Mouse (Mus musculus): ENCODE results near the gene Pms1. TPM values are rescaled to one million over a fixed set of nuclear protein-coding genes. Genes with fewer than 3 reads are reported as not detected.
"Not testable (repeated sequence)": the region's sequence is repeated elsewhere in the genome, so short reads cannot be mapped to it uniquely, and the experiment has no call there.

Pms1 gene
- 10 to 100 TPM in 2 of 4 experiments, 1 to 10 TPM in 2; 4.5 to 10.8 (median 8.7) TPM for total RNA-seq (2022)

DNA sequence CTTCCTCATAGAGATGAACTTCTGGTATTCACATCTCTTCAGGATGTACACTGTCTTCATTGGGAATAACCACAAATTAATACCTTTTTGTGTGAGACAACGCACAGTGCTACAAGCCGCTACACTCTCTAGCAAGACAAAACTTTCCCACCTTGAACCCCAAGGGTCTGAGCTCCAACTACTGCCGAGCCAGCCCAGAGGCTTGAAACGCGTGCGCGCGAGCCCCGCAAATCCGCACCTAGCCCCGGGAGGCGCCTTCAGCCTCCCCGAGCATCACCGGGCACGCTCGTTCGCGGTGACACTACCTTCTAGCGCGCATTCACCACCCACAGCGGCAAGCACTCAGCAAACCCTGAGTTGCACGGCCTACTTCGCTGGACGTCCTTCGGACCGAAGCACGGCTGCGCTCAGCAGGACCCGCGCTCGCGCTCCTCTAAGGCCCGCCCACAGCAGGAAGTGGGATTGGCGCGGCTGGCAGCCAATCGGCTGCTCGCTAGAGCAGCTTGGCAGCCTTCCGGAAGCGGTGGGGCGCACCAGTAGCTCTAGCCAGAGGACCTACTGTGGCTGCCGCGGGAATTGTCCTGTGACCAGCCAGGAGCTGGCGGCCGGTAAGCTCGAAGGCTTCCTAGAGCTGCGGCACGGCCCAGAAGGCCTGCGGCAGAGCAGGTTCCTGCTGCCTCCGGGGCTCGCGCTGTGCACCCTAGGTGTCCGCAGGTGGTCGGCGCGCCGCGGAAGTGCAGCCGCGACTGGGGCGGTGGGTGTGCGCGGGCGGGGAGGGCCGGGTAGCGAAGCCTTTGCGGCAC lies at the start of gene Pms1, which contains the start of the genes Ormdl1 and Gm28778:
Pms1 (minus strand) TSS at position 438 of the 803 bp plus-strand sequence.
Ormdl1 (plus strand) TSS at position 515 of the 803 bp plus-strand sequence.
Gm28778 (plus strand) TSS at position 531 of the 803 bp plus-strand sequence.
- DNase-seq: peak; percentile 92

DNA sequence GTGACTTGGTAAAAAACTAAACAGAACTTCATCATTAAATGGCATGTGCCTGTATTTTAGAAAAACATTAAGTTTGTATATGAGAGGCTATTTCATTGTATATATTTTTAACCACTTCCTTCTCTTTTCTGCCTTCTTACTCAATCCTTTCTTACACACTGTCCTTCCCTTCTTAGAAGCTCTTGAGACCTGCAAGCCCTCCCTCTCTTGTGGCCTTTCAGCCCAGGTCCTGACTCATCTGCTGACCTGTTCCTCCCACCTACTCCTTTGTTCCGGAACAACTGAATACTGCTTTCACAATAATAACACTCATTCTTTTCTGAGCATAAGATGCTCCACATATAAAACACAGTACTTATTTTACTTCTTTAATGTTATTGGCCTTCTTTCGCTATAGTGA lies 44.3 kb upstream of the Pms1 start:
- DNase-seq: no peak

DNA sequence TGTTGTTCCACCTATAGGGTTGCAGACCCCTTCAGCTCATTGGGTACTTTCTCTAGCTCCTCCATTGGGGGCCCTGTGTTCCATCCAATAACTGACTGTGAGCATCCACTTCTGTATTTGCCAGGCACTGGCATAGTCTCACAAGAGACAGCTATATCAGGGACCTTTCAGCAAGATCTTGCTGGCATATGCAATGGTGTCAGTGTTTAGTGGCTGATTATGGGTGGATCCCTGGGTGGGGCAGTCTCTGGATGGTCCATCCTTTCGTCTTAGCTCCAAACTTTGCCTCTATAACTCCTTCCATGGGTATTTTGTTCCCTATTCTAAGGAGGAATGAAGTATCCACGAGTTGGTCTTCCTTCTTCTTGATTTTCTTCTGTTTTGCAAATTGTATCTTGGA lies 40.6 kb upstream of the Pms1 start:
- not testable (repeated sequence) for DNase-seq

DNA sequence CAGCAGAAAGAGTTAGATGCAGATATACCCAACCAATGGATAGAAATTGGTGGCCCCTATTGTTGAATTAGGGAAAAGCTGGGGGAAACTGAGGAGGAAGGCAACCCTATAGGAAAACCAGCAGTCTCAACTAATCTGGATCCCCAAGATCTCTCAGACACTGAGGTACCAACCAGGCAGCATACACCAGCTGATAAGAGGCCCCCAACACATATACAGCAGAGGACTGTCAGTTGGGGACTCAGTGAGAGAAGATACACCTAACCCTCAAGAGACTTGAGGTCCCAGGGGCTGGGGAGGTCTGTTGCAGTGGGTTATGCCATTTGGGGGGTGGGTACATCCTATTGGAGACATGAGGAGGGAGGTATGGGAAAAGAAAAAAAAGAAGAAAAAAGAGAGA lies 38.6 kb upstream of the Pms1 start:
- no peak for DNase-seq

DNA sequence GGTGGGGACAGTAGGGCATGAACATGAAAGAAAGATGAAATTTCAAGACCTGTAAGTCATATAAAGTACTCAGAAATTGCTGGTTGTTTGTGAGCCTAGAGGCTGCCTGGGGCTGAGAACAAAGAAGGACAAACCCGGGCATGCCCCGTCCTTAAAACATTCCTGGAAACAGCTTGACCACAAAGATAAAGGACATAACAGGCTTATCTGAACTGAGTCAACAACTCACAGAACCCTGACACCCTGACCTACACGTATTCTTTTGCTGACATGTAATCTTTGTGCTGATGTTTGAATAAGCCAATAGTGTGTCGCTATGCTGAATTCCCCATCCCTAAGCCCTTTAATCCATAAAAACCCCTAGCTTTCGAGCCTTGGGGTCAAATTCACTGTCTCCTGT lies 36.7 kb upstream of the Pms1 start:
- DNase-seq: not testable (repeated sequence)

DNA sequence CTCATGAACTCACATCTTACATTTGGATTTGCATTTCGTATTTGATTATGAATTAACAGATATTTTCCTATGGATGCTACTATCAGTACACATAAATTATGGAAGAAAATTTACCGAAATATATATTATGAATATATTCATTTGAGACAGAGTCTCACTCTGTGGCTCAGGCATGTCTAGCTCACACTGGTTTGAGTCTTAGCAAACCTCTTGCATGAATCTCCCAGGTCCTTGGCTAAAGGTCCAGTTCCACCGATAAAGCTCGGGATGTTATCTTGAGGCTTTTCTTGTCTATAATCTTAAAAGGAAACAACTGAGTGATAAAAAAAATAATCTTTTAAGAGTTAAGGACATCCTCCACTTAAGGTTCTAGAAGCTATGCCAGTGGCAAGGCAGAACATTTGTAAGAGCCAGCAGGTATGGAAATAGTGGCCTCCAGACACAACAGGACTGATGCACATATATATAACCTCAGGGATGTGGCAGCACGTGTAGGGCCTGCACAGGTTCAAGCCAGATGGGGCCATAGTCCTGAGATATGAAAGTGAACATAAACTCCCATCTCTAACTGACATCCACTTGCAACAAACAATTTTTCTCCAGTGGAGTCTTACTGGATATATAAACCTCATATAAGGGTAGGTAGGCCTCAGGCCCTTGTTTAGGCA lies 28.1 kb upstream of the Pms1 start:
- no peak for DNase-seq

DNA sequence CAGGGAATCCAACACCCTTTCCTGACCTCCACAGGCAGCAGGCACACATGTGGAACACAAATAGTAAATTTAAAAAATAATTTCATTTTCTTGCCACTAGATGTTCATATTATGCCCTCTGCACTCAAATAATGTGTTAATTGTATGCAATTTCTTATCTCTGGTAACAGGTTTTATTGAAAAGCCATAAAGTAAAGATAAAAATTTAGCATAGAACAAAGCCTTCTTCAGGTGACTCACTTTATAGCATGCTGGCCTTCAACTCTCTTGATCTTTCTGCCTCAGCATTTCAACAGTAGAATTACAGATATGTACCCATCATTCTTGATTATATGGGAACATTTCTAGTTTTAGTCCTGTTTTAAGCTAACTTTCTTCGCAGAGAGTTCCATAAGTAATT lies 27.5 kb upstream of the Pms1 start:
- no peak for DNase-seq

DNA sequence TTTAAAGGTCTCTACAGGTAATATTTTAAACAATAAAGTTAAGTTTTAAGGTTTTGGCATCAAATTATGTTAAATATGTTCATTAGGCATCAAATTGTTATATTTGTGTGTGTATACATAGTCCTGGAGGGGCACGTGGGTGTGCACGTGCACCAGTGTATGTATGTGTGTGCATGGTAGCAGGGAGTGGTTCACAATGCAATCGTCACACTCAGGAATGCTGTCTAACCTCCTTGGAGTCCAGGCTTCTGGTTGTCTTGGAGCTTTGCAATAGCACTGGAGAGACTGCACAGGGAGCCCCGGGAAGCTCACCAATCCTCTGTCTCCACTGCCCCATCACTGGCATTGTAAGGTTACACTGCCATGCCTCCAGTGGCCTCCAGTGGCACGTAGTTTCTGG lies 26.4 kb upstream of the Pms1 start:
- DNase-seq: no peak

DNA sequence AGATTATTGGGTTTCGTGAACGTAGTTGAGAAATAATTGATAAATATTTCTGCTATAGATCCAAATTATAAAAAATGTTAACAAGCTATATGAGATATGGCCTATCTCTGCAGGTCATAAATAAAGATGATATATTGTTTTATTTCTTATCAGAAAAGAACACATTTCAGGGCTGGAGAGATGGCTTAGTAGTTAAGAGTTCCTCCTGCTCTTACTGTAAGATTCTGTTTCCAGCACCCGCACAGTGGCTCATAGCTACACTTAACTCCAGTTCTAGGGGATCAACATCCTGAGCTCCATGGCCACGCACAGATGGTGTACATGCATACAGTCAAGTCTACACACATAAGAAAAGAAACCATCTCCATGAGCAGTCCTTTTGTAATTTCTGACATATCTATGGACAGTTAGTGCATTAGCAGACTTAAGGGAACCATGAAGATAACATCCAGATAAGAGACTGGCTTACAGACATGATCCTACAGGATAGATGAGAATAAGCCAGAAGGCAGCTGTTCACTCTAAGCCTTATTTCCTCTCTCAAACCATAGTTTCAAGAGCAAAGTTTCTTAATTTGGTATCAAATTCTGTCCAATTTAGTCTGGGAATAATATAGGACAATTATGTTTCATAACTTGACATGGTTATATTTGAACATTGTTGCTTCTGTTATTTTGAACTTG lies 25.0 kb upstream of the Pms1 start:
- DNase-seq: no peak

DNA sequence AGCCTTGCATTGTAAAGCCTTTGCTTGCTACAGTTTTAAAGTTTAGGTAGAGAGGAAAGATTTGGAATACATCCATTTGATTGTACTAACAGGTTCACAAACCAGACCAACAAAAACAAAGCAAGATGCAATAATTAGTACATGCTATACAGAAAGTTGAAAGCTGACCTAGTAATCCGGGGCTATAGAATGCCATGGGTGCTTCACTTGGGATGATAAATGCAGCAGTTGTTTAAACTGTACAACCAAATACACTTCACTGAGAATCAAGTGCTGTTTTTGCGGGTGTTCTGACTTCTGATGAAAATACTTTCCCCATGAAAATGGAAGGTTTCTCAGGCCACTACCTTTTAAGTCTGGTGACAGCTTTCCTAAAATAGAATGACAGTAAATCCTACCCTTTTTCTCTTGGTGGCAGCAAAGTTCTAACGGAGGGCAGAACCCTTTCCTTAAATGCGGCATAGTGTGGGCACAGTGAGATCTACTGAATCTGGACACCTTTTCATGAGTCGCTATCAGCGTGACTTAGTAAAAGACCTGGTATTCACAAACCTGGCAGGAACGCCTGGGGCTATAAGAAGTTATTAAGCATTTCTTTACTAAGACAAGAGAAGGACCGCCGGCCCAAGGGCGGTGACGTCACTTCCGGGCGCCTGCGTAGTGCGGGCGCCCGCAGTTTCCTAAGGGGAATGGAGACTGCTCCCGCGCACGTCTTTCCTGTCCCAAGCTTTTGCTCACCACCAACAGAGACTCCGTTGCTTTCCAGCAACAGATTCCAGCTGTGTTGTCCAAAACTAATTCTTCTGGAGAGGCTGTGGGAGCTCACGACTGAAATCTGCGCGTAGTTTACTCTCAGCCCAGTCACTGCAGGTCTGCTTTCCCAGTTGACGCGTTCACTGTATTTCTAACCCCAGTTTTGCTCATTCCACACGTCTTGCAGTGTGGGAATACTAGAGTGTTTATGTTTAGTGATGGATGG lies 16.5 kb upstream of the Pms1 start, which contains the start of gene Osgepl1:
Osgepl1 (plus strand) TSS at position 636 of the 979 bp plus-strand sequence.
- peak; percentile 72 for DNase-seq

DNA sequence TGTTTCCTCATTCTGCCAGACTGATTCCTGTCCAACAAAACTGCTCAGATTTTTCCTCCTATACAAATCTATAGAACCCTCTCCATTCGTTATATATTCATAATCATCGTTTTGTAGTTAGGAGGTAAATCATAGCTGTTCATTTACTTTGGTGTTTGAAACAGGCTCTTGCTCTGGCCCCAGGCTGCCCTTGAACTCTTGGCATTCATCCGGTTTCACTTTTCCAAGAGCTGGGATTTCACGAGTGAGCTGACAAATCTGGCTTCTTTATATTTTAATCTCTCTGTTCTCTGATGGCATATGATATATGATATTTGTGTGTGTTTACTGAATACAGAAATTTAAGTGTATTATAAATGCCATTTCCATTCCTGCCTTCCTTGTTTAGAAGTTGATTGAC lies 3.7 kb upstream of the Pms1 start:
- no peak for DNase-seq

DNA sequence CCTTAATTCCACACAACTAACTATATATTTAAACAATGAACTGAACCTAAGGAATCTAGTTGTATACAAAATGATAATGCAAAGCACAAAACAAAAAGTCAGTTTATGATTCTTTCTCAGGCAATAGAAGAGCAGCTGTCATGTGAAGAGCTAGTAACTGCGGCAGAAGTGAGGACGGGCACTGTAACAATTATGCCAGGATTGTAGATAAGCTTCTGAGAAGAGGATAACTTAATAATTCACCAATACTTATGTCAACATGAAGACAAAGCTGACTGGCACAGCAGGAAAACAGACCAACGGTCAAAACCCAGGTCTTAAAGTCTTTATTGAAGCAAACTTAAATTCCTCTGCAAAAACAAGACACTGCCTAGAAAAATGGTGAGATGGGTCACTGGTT lies 5.6 kb downstream of the Pms1 start:
- no peak for DNase-seq

DNA sequence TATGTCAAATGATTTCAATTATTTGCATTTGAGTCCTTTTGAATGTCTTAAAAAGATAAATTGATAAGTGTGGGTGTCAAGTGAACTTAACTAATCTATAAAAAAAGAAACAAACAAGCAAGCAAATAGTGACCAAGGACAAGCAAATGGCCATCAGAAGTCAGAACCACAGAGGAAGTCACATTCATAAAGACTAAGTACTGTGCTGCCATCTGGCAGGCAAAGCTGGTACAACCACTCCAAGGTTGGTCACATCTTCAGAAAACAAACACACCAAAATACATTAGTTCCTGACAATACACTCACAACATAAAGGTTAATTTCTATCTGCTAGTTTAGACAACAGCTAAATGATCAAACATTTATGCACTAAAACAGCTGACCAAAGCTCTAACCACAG lies 24.2 kb downstream of the Pms1 start:
- peak; percentile 10 for DNase-seq

DNA sequence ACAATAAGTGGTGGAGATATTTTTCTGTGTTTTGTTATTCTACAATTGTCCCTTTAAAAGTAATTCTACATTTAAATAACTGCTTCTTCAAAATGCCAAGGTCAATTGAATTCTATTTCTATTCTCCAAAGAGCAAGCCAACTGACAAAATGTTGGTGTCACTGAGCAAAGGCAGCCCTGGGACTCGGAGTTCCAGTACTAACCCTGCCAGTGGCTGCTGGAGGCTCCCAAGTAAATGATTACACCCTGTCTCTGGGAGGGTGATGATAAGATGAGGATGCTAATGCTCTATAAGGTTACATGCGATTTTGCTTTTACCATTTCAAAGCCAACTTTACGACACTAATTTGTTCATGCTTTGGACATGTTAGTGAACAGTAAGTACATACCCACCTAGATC lies 26.9 kb downstream of the Pms1 start:
- DNase-seq: peak; percentile 18

DNA sequence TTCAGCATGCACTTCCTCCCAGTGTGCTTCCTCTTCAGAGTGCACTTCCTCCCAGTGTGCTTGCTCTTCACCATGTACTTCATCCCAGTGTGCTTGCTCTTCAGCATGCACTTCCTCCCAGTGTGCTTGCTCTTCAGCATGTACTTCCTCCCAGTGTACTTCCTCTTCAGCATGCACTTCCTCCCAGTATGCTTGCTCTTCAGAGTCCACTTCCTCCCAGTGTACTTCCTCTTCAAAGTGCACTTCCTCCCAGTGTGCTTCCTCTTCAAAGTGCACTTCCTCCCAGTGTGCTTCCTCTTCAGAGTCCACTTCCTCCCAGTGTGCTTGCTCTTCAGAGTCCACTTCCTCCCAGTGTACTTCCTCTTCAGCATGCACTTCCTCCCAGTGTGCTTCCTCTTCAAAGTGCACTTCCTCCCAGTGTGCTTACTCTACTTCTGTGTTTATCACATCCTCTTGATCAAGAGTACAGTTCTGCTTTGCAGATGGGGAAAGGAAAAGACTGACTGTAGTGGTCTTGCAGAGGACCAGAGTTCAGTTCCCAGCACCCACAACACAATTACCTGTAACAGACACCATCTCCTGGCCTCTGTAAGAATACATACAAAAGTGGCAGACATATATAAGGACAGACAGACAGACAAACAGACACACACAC lies 31.7 kb downstream of the Pms1 start:
- DNase-seq: not testable (repeated sequence)

DNA sequence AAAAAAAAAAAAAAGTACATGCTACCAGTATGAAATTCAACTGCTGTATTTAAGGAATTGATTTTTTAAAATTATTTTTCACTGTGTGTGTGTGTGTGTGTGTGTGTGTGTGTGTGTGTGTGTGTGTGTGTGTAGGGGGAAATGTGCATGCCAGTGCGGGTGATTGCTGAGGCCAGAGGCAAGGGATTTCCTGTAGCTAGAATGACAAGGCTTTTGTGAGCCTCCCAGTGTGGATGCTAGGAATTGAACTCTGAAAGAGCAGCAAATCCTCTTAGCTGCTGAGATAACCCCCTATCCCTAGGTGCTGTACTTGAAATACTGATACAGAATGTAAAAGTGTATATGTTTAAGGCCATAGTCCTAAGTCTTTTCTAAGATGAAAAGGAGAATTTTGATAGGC lies 70.8 kb downstream of the Pms1 start:
- DNase-seq: no peak

DNA sequence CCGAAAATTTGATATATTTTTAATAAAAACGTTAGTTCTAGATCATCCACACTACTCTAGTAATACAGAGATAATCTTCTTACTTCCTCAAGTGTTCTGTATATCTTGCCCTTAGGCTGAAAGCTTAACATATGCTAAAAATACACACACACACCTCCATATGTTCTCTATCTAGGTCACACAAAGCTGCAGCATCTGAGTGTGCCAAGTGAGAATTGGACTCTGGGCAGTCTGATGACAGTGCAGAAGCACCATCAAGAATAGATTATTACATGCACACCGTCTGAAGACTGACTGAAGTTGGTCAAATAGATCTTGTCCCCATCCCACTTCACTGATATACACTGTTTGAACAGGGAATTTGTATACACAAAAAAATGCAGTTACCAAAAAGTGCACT lies 71.2 kb downstream of the Pms1 start:
- DNase-seq: no peak

DNA sequence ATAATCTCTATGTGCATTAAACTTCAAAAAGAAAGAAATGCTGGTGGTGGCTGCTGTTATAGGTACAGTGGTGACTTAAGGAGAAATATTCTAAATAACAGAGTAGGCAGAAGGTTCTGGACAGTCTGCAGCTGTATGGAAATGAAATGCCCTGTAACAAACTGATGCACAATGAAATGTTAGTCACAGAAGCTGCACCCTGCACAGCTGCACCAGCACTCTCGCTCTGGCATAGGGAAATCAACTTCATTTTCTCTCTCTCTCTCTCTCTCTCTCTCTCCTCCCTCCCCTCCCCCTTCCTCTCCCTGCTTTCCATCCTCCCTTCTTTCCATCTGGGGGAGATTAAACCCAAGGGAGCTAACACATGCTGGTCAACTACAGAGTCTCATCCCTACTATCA lies 72.0 kb downstream of the Pms1 start:
- no peak for DNase-seq

DNA sequence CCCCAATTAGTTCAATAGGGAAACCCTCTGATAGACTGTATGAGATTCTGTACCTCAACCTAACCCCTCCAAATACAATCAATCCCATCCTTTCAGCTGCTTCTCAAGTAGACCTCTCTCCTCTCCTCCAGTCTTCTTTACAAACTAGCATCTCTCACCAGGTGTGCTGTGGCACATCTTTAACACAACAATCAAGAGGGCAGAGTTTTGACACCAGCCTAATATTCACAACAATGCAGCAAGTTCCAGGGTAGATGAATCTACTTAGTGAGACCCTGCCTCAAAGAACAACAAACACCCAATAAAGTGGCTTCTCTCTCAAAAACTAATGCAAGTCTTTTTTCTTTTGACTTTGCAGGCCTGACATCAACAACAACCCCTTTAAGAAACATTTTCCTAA lies 86.7 kb downstream of the Pms1 start:
- DNase-seq: no peak

DNA sequence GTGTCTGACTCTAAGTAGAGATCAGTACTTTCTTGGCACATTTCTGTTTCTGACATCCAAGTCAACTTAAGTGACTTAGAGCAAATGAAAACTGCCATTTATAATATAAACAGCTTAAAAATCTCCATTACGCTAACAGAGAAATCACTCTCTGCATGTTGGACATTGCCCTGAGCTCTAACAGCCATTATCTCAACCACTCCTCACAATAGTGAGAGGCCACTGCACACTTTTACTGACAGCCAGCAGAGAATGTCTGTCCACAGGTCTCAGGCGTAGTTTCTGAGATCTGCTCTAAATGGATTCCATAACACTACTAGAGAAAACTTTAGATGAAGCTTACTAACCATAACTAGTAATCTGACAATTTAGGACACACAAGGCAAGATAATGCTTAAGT lies 92.9 kb downstream of the Pms1 start:
- DNase-seq: no peak

DNA sequence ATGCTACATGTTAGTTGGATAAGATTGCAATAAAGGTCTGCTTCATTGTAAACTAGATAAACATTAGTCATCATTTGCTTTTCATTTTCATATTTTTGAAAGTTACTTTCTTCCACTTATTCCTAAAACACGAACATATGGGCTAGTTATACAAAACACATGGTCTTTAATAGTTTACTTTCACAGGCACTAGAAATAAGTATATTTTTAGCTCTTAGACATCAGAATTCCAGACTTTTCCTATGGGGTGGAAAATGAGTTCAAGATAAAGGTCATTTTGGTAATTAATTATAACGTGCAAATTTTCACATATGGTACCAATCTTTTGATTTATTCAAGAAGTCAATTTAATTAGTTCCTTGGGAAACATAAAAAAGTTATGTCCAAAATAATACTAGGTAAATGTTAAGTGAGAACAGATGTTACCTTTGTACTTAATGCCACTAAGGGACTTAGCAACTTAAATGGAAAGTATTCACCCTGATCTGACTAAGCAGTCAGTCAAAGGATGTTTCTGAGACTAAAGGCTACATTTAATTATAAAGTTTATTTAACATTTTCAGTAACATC lies 95.1 kb downstream of the Pms1 start:
- DNase-seq: no peak

All from adrenal gland, adult 8-10 months (tissue).